Mouse (Mus musculus): ENCODE data around the gene Zfp830. TPM values are rescaled to one million over a fixed set of nuclear protein-coding genes. Genes with fewer than 3 reads are reported as not detected.

The Zfp830 gene
- 31.7 and 35.0 TPM in 2 replicates for polyA plus RNA-seq (2015; fragmentation: Nextera tagmentation; extraction: Ambion mirVana)

- peak; percentile 99 for ATAC-seq (ENCODE audit: insufficient read depth, low FRiP score, low read depth)
- H3K36me3 ChIP-seq = 0 out of 2 replicates have a peak, but pooled peaks cover 4% of the 10 kb centered on the region
- no peaks in the 10 kb centered on the region for H3K9me3 ChIP-seq
- H3K27me3 ChIP-seq (replicated peaks) = no peaks in the 10 kb centered on the region
- H3K27ac ChIP-seq = peak within 1 kb of the TSS; percentile 96
- H3K4me1 ChIP-seq = peaks cover 5% of the 10 kb centered on the region
- peak within 1 kb of the TSS; percentile 95 for H3K4me3 ChIP-seq (replicated peaks)
- H3K9ac ChIP-seq = peak within 1 kb of the TSS; percentile 84
- WGBS = under 1% methylated on average over 44 of the region's 44 CpGs
- H3K4me2 ChIP-seq = peak within 1 kb of the TSS; percentile 85
Measured at GRCm38 (mm10) chr11:82763742-82764437, at the start of gene Zfp830, which contains the start of gene Cct6b. Gene Zfp830 (plus strand): TSS chr11:82764345. Gene Cct6b (minus strand): TSS chr11:82764321.

GRCm38 (mm10) chr11:82719294-82719693, 44.9 kb upstream of the Zfp830 start:
- Histone ChIP-seq H3K4me2 (no peak overlapping the region), H3K27me3 (replicated peaks) (no peaks in the 10 kb centered on the region), H3K4me1 (no peaks in the 10 kb centered on the region), H3K9ac (no peak overlapping the region), H3K4me3 (replicated peaks) (no peak overlapping the region), H3K9me3 (no peaks in the 10 kb centered on the region), H3K27ac (no peak overlapping the region), H3K36me3 (no peaks in the 10 kb centered on the region)
- 77% methylated on average over 12 of the region's 12 CpGs for WGBS
- no peak for ATAC-seq (ENCODE audit: insufficient read depth, low FRiP score, low read depth)

GRCm38 (mm10) chr11:82726862-82727261, 37.3 kb upstream of the Zfp830 start:
- no peak overlapping the region for H3K4me2 ChIP-seq
- no peak for ATAC-seq (ENCODE audit: insufficient read depth, low FRiP score, low read depth)
- no peaks in the 10 kb centered on the region for H3K4me1 ChIP-seq
- WGBS = 92% methylated on average over 2 of the region's 2 CpGs
- no peaks in the 10 kb centered on the region for H3K9me3 ChIP-seq
- H3K9ac ChIP-seq = no peak overlapping the region
- H3K27ac ChIP-seq = no peak overlapping the region
- H3K27me3 ChIP-seq (replicated peaks) = no peaks in the 10 kb centered on the region
- H3K36me3 ChIP-seq = no peaks in the 10 kb centered on the region
- H3K4me3 ChIP-seq (replicated peaks) = no peak overlapping the region

- no peak overlapping the region for H3K27ac ChIP-seq
- H3K27me3 ChIP-seq (replicated peaks) = no peaks in the 10 kb centered on the region
- H3K4me2 ChIP-seq = no peak overlapping the region
- no peak overlapping the region for H3K9ac ChIP-seq
- H3K4me3 ChIP-seq (replicated peaks) = no peak overlapping the region
- H3K9me3 ChIP-seq = no peaks in the 10 kb centered on the region
- no peaks in the 10 kb centered on the region for H3K36me3 ChIP-seq
- no peak for ATAC-seq (ENCODE audit: insufficient read depth, low FRiP score, low read depth)
- H3K4me1 ChIP-seq = no peaks in the 10 kb centered on the region
Measured at GRCm38 (mm10) chr11:82734227-82734626, 29.9 kb upstream of the Zfp830 start.

GRCm38 (mm10) chr11:82739006-82739405, 25.1 kb upstream of the Zfp830 start:
- no peak overlapping the region for H3K27ac ChIP-seq
- no peaks in the 10 kb centered on the region for H3K27me3 ChIP-seq (replicated peaks)
- H3K4me3 ChIP-seq (replicated peaks) = no peak overlapping the region
- no peak for ATAC-seq (ENCODE audit: insufficient read depth, low FRiP score, low read depth)
- H3K9ac ChIP-seq = no peak overlapping the region
- no peaks in the 10 kb centered on the region for H3K4me1 ChIP-seq
- H3K36me3 ChIP-seq = no peaks in the 10 kb centered on the region
- no peak overlapping the region for H3K4me2 ChIP-seq
- H3K9me3 ChIP-seq = no peaks in the 10 kb centered on the region

- H3K9me3 ChIP-seq = no peaks in the 10 kb centered on the region
- no peaks in the 10 kb centered on the region for H3K36me3 ChIP-seq
- H3K9ac ChIP-seq = no peak overlapping the region
- WGBS = 32% methylated on average over 6 of the region's 6 CpGs
- no peaks in the 10 kb centered on the region for H3K4me1 ChIP-seq
- ATAC-seq (ENCODE audit: insufficient read depth, low FRiP score, low read depth) = no peak
- no peaks in the 10 kb centered on the region for H3K27me3 ChIP-seq (replicated peaks)
- no peak overlapping the region for H3K4me3 ChIP-seq (replicated peaks)
- no peak overlapping the region for H3K4me2 ChIP-seq
- H3K27ac ChIP-seq = no peak overlapping the region
Measured at GRCm38 (mm10) chr11:82746138-82746537, 18.0 kb upstream of the Zfp830 start.

GRCm38 (mm10) chr11:82746857-82747366, 17.2 kb upstream of the Zfp830 start:
- Histone ChIP-seq H3K27ac (no peak overlapping the region), H3K4me1 (no peaks in the 10 kb centered on the region), H3K9ac (no peak overlapping the region), H3K4me2 (no peak overlapping the region), H3K27me3 (replicated peaks) (no peaks in the 10 kb centered on the region), H3K9me3 (no peaks in the 10 kb centered on the region), H3K4me3 (replicated peaks) (no peak overlapping the region), H3K36me3 (no peaks in the 10 kb centered on the region)
- 70% methylated on average over 8 of the region's 8 CpGs for WGBS
- no peak for ATAC-seq (ENCODE audit: insufficient read depth, low FRiP score, low read depth)

- WGBS = 63% methylated on average over 6 of the region's 6 CpGs
- no peak for ATAC-seq (ENCODE audit: insufficient read depth, low FRiP score, low read depth)
- H3K9me3 ChIP-seq = no peaks in the 10 kb centered on the region
Measured at GRCm38 (mm10) chr11:82752349-82753115, 11.6 kb upstream of the Zfp830 start.

GRCm38 (mm10) chr11:82755919-82756318, 8.2 kb upstream of the Zfp830 start:
- H3K9ac ChIP-seq = no peak overlapping the region
- no peak overlapping the region for H3K4me3 ChIP-seq (replicated peaks)
- 77% methylated on average over 1 of the region's 1 CpGs for WGBS
- no peak overlapping the region for H3K27ac ChIP-seq
- no peak for ATAC-seq (ENCODE audit: insufficient read depth, low FRiP score, low read depth)
- H3K4me1 ChIP-seq = no peaks in the 10 kb centered on the region
- no peaks in the 10 kb centered on the region for H3K27me3 ChIP-seq (replicated peaks)
- H3K36me3 ChIP-seq = no peaks in the 10 kb centered on the region
- no peak overlapping the region for H3K4me2 ChIP-seq
- no peaks in the 10 kb centered on the region for H3K9me3 ChIP-seq

More at GRCm38 (mm10) chr11:82752349-82753115, 11.6 kb upstream of the Zfp830 start:
- Histone ChIP-seq H3K27ac (no peak overlapping the region), H3K9ac (no peak overlapping the region), H3K36me3 (no peaks in the 10 kb centered on the region), H3K4me1 (no peaks in the 10 kb centered on the region), H3K4me2 (no peak overlapping the region), H3K27me3 (replicated peaks) (no peaks in the 10 kb centered on the region), H3K4me3 (replicated peaks) (no peak overlapping the region)

GRCm38 (mm10) chr11:82762286-82762829, 1.8 kb upstream of the Zfp830 start:
- H3K4me3 ChIP-seq (replicated peaks) = no peak overlapping the region
- peaks cover 5% of the 10 kb centered on the region for H3K4me1 ChIP-seq
- no peak overlapping the region for H3K27ac ChIP-seq
- H3K36me3 ChIP-seq = no peaks in the 10 kb centered on the region
- no peak for ATAC-seq (ENCODE audit: insufficient read depth, low FRiP score, low read depth)
- H3K4me2 ChIP-seq = no peak overlapping the region
- no peaks in the 10 kb centered on the region for H3K27me3 ChIP-seq (replicated peaks)
- no peaks in the 10 kb centered on the region for H3K9me3 ChIP-seq
- 86% methylated on average over 6 of the region's 6 CpGs for WGBS
- no peak overlapping the region for H3K9ac ChIP-seq

GRCm38 (mm10) chr11:82763261-82763660, 884 bp upstream of the Zfp830 start:
- H3K9me3 ChIP-seq = no peaks in the 10 kb centered on the region
- H3K4me1 ChIP-seq = peaks cover 5% of the 10 kb centered on the region
- H3K27ac ChIP-seq = peak overlapping the region; percentile 96
- no peaks in the 10 kb centered on the region for H3K27me3 ChIP-seq (replicated peaks)
- peak overlapping the region; percentile 95 for H3K4me3 ChIP-seq (replicated peaks)
- no peak overlapping the region; the same call in 1 of the 2 replicates for H3K9ac ChIP-seq
- 10% methylated on average over 4 of the region's 4 CpGs for WGBS
- peak overlapping the region; percentile 77 for H3K4me2 ChIP-seq
- ATAC-seq (ENCODE audit: insufficient read depth, low FRiP score, low read depth) = no peak
- H3K36me3 ChIP-seq = 0 out of 2 replicates have a peak, but pooled peaks cover under 1% of the 10 kb centered on the region

All from stomach, embryonic 15.5 days (tissue).